Mouse (Mus musculus) hindbrain, embryonic 16.5 days (tissue): ENCODE data around the gene Sez6l. TPM values are rescaled to one million over a fixed set of nuclear protein-coding genes. Genes with fewer than 3 reads are reported as not detected.

Experiments
- ATAC-seq: fragments of 200-750 bp; cut with Nextera tagmentation; 2 replicates; pipeline ENCODE4 v1.8.0; 2017; ENCODE audit warnings: moderate TSS enrichment, moderate library complexity
- H3K27ac ChIP-seq: fragments of 300-500 bp; sonication (generic); 2 replicates; pipeline ENCODE4 v1.5.1; 2014; ENCODE audit warnings: low read depth, mild to moderate bottlenecking, control low read depth, low read length, moderate library complexity
- H3K27me3 ChIP-seq: fragments of 300-500 bp; sonication (generic); replicated peaks from 2 replicates; pipeline ENCODE4 v1.6.1; 2014; ENCODE audit warnings: low read length; ENCODE audit not compliant: control insufficient read depth, insufficient read depth
- H3K36me3 ChIP-seq: fragments of 300-500 bp; sonication (generic); 2 replicates; pipeline ENCODE4 v1.6.1; 2014; ENCODE audit warnings: mild to moderate bottlenecking, low read length, moderate library complexity, mixed read lengths; ENCODE audit not compliant: control insufficient read depth, insufficient read depth
- H3K4me1 ChIP-seq: fragments of 300-500 bp; sonication (generic); 2 replicates; pipeline ENCODE4 v1.6.1; 2014; ENCODE audit warnings: low read depth, low read length; ENCODE audit not compliant: control insufficient read depth, insufficient read depth
- H3K4me2 ChIP-seq: fragments of 300-500 bp; sonication (generic); 2 replicates; pipeline ENCODE4 v1.6.1; 2014; ENCODE audit warnings: mild to moderate bottlenecking, low read length, control low read depth, moderate library complexity
- H3K4me3 ChIP-seq: fragments of 300-500 bp; sonication (generic); 2 replicates; pipeline ENCODE4 v1.5.1; 2014; ENCODE audit warnings: mild to moderate bottlenecking, low read length, control low read depth, moderate library complexity
- H3K9ac ChIP-seq: fragments of 300-500 bp; sonication (generic); 2 replicates; pipeline ENCODE4 v1.6.1; 2014; ENCODE audit warnings: low read depth, mild to moderate bottlenecking, control low read depth, low read length, moderate library complexity
- H3K9me3 ChIP-seq: fragments of 300-500 bp; sonication (generic); 2 replicates; pipeline ENCODE4 v1.6.1; 2014; ENCODE audit warnings: mild to moderate bottlenecking, low read length, moderate library complexity; ENCODE audit not compliant: control insufficient read depth
- WGBS: fragments of 180-500 bp; shearing (Covaris S2); extraction: QIAGEN DNeasy Blood & Tissue Kit; methylation state at CpG from one replicate; pipeline ENCODE4 v1.1.7; 2014; 5-methylcytosine and 5-hydroxymethylcytosine counted together
- polyA plus RNA-seq: library from polyadenylated mRNA; unstranded; fragments of >200 nt; fragmentation: Nextera tagmentation; extraction: Ambion mirVana; gene quantifications from 2 replicates; pipeline ENCODE4 v1.2.1, GENCODE M21; 2015

The Sez6l gene
- polyA plus RNA-seq, 1 experiment from 2014 or later, result 42.8 TPM

- Histone ChIP-seq H3K27me3 (no peaks in the 10 kb centered on the region), H3K9ac (peak overlapping the region; percentile 8; the same call in 1 of the 2 replicates), H3K27ac (peak overlapping the region; percentile 46), H3K4me2 (peak overlapping the region; percentile 10), H3K4me3 (no peak overlapping the region), H3K36me3 (no peaks in the 10 kb centered on the region), H3K4me1 (peaks cover 32% of the 10 kb centered on the region), H3K9me3 (no peaks in the 10 kb centered on the region)
- ATAC-seq, result peak; percentile 41
- WGBS, result 8% methylated on average over 13 of the region's 13 CpGs
Observed at GRCm38 (mm10) chr5:112484924-112485715, 91.9 kb downstream of the Sez6l start.

DNA sequence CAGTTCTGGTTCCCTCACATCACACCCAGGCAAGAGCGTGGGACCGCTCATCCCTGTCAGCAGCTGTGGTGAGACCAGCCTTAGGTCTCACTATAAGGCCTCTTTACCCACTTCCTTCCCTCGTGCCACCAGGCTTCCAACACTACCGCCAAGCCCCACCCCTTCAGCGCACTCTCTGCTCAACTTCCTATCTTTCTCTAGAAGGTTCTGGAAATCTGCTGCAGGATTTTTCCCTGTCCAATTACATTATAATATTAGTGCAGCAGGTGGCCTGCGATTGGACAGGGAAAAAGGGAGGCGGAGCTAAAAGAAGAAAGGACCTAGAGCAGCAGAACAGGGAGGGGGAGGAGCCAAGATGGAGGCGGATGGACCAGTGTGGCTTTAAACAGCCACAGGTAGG is 94.0 kb downstream of the Sez6l start:
- no peak for ATAC-seq
- Histone ChIP-seq H3K36me3 (no peaks in the 10 kb centered on the region), H3K9ac (no peak overlapping the region), H3K27me3 (no peaks in the 10 kb centered on the region), H3K27ac (no peak overlapping the region), H3K4me1 (peaks cover 36% of the 10 kb centered on the region), H3K4me3 (no peak overlapping the region), H3K4me2 (no peak overlapping the region), H3K9me3 (no peaks in the 10 kb centered on the region)
- WGBS, result 85% methylated on average over 8 of the region's 8 CpGs

DNA sequence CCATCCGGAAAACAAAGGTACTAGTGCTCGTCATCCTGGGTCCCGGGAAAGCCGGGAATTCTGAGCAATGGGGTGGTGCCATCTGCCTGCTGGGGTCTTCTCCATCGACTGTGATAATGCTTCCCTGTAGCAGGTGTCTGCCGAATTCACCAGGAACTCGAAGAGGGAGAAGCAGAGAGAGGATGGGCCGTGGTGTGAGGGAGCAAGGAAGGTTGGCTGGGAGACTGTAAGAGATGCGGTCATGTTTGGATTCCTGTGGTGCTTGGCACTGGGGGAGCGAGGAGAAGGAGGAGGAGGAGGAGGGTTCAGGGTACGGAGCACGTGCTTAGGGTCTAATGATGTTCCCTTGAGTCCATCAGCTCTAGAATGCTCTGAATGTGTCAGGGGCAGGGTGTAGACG is 94.4 kb downstream of the Sez6l start:
- no peak overlapping the region for H3K9ac ChIP-seq
- no peaks in the 10 kb centered on the region for H3K9me3 ChIP-seq
- peaks cover 37% of the 10 kb centered on the region for H3K4me1 ChIP-seq
- H3K36me3 ChIP-seq, result no peaks in the 10 kb centered on the region
- peak overlapping the region; percentile 56; the same call in 1 of the 2 replicates for H3K27ac ChIP-seq
- H3K4me3 ChIP-seq, result no peak overlapping the region
- peak overlapping the region; percentile 34 for H3K4me2 ChIP-seq
- 33% methylated on average over 13 of the region's 13 CpGs for WGBS
- no peak for ATAC-seq
- no peaks in the 10 kb centered on the region for H3K27me3 ChIP-seq

DNA sequence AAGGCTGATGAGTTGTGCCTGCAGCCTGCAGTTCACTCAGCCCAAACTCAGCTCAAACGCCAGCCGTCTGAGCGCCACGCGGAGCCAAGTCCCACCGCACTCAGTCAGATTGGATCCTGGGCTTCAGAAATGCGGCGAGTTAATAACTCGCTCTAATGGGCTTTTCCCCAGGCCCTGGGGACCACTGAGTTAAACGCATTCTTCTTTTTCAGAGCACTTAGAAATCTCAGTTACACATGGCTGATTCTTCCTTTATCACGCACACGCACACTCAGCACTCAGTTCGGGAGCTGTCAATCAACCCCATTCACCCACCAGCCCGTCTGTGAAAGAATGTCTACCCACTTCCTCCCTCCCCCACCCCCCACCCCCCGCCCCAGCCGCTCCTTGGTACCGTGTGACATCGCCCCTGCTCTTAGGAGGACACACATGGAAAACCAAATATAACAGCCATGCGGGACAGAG is 95.0 kb downstream of the Sez6l start:
- Histone ChIP-seq H3K4me2 (peak overlapping the region; percentile 34), H3K4me1 (peaks cover 37% of the 10 kb centered on the region), H3K27ac (peak overlapping the region; percentile 56), H3K9ac (no peak overlapping the region; the same call in 1 of the 2 replicates), H3K36me3 (no peaks in the 10 kb centered on the region), H3K9me3 (no peaks in the 10 kb centered on the region), H3K27me3 (no peaks in the 10 kb centered on the region), H3K4me3 (no peak overlapping the region)
- peak; percentile 15; the same call in 1 of the 2 replicates for ATAC-seq
- 7% methylated on average over 19 of the region's 19 CpGs for WGBS

- H3K4me3 ChIP-seq, result no peak overlapping the region
- no peak for ATAC-seq
- no peak overlapping the region for H3K27ac ChIP-seq
- peaks cover 2% of the 10 kb centered on the region; the same call in 1 of the 2 replicates for H3K9me3 ChIP-seq
- no peak overlapping the region for H3K9ac ChIP-seq
- 26% methylated on average over 6 of the region's 6 CpGs for WGBS
- no peaks in the 10 kb centered on the region for H3K27me3 ChIP-seq
- peaks cover 5% of the 10 kb centered on the region; the same call in 1 of the 2 replicates for H3K4me1 ChIP-seq
- H3K36me3 ChIP-seq, result peaks cover 5% of the 10 kb centered on the region
- H3K4me2 ChIP-seq, result no peak overlapping the region
Observed at GRCm38 (mm10) chr5:112473453-112473852, 103.5 kb downstream of the Sez6l start.

DNA sequence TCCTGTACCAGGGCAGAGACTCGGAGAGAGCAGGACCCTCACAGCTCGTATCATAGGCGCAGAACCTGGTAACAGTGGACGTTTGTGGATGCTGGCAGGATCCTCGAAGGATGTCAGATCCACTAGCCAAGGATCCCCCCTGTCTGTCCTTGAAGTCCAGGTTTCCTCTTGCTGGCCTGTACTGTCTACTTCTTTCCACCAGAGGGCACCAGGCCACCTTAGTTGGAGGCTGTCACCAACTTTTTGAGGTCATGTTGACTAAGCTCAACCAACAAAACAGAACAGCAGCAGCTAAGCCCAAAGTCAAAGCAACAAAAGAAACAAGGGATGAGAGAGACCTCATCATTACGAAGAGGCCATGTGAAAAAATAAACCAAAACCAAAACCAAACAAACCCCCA is 106.8 kb downstream of the Sez6l start:
- H3K4me2 ChIP-seq, result no peak overlapping the region
- H3K9me3 ChIP-seq, result peaks cover 2% of the 10 kb centered on the region; the same call in 1 of the 2 replicates
- H3K9ac ChIP-seq, result no peak overlapping the region
- H3K4me3 ChIP-seq, result no peak overlapping the region
- no peak for ATAC-seq
- no peaks in the 10 kb centered on the region for H3K27me3 ChIP-seq
- H3K4me1 ChIP-seq, result peaks cover 3% of the 10 kb centered on the region; the same call in 1 of the 2 replicates
- no peak overlapping the region for H3K27ac ChIP-seq
- 69% methylated on average over 6 of the region's 6 CpGs for WGBS
- peaks cover 7% of the 10 kb centered on the region for H3K36me3 ChIP-seq

- no peaks in the 10 kb centered on the region for H3K27me3 ChIP-seq
- H3K4me3 ChIP-seq, result no peak overlapping the region
- H3K4me1 ChIP-seq, result peaks cover 3% of the 10 kb centered on the region; the same call in 1 of the 2 replicates
- H3K9ac ChIP-seq, result no peak overlapping the region
- peaks cover 2% of the 10 kb centered on the region; the same call in 1 of the 2 replicates for H3K9me3 ChIP-seq
- 89% methylated on average over 4 of the region's 4 CpGs for WGBS
- peaks cover 7% of the 10 kb centered on the region for H3K36me3 ChIP-seq
- H3K27ac ChIP-seq, result no peak overlapping the region
- no peak overlapping the region for H3K4me2 ChIP-seq
- ATAC-seq, result no peak
Observed at GRCm38 (mm10) chr5:112468986-112469581, 107.9 kb downstream of the Sez6l start.

DNA sequence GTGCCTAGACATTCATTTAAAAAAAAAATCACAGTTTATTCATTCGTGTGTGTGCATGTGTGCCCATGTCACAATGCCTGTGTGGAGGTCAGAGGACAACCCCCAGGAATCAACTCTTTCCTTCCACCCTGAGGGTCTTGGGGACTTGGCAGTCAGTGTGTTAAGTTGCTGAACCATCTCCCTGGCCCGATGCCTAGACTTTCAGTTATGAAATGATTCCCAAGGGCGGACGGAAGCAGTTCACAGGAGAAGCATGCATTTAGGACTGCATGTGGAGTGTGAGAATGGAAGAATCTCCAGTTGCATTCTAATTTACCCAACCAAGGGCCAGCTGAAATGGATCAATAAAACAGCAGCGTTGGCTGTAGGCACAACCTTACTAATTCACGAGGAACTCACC is 110.7 kb downstream of the Sez6l start:
- H3K36me3 ChIP-seq, result peaks cover 7% of the 10 kb centered on the region
- H3K9ac ChIP-seq, result no peak overlapping the region
- 28% methylated on average over 6 of the region's 6 CpGs for WGBS

GRCm38 (mm10) chr5:112459903-112460302 is 117.1 kb downstream of the Sez6l start:
- Histone ChIP-seq H3K9ac (no peak overlapping the region), H3K27me3 (no peaks in the 10 kb centered on the region; the same call in 1 of the 2 replicates), H3K9me3 (no peaks in the 10 kb centered on the region), H3K27ac (no peak overlapping the region), H3K4me3 (no peak overlapping the region), H3K4me1 (no peaks in the 10 kb centered on the region), H3K4me2 (no peak overlapping the region), H3K36me3 (peaks cover 10% of the 10 kb centered on the region)
- ATAC-seq, result no peak
- WGBS, result 39% methylated on average over 3 of the region's 3 CpGs

More for the DNA sequence above, 110.7 kb downstream of the Sez6l start:
- peaks cover 2% of the 10 kb centered on the region; the same call in 1 of the 2 replicates for H3K9me3 ChIP-seq
- peaks cover 3% of the 10 kb centered on the region; the same call in 1 of the 2 replicates for H3K4me1 ChIP-seq
- H3K27ac ChIP-seq, result no peak overlapping the region
- no peak overlapping the region for H3K4me3 ChIP-seq
- no peaks in the 10 kb centered on the region; the same call in 1 of the 2 replicates for H3K27me3 ChIP-seq
- H3K4me2 ChIP-seq, result no peak overlapping the region
- ATAC-seq, result no peak
